Comparison of ENCODE assay signal across 10 mouse cellular contexts in the genomic region with DNA sequence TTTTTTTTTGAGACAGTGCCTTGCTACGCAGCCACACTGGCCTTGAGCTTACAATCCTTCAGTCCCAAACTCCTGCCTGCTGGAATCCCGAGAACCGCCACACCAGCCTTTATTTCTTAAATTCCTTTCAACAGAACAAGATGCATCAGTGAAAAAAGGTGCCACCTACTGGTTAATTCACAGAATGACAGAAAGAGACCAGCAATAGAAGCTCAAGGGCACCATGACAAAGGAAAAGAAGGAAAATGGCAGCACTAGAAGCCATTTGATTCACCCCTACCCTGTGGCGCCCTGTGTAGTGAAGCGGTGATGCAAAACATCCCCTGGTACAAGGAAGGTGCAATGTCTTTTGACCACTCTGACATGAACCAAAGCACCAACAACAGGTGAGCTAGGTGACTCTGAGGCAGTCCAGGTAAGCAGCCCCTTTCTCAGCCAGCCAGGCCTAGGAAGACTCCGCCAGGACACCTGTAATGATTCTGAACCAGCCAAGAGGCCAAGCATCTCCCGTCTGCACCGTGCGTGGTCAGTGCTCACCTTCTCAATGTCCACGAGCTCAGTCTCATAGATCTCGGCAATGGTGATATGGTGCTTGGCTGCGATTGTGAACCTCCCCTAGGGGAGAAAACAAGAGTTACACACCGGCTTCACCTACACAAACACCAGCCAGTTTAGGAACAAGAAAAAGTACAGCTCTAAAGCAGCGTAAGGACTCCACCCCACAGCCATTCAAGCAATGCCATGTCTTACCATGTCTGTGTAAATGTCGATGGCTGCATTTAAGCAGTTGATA. TPM values are rescaled to one million over a fixed set of nuclear protein-coding genes. Genes with fewer than 3 reads are reported as not detected.
DNase-seq lines count a peak whose midpoint lies in the region; ATAC-seq and TF ChIP-seq lines count a peak whose summit lies in the region.
"Had no signal": no experiment of that assay in that cellular context is flagged by ENCODE, and none has a peak within 500 bp of the region (broad histone marks: within the 10 kb centered on the region; RNA-seq: fewer than 3 reads in every experiment).

No protein-coding gene starts in this region.

- no peak overlapping the region for H3K4me3 ChIP-seq in G1E (ENCODE audit: low read depth, low read length)
- H3K4me3 ChIP-seq in forebrain, embryonic 15.5 days = no peak overlapping the region

- 0 out of 2 replicates have a peak, but pooled peaks have one; percentile 17 for TF ChIP-seq CTCF in G1E (IDR thresholded peaks at IDR 0.05; ENCODE audit: low read depth, low read length)

- H3K27ac ChIP-seq in forebrain, embryonic 15.5 days (replicated peaks) = no peak overlapping the region

- 72% methylated on average over 15 of the region's 15 CpGs for WGBS in forebrain, embryonic 15.5 days

- no peak overlapping the region for H3K4me2 ChIP-seq in forebrain, embryonic 15.5 days (replicated peaks)

- DNase-seq in kidney, adult 9 months = peak; percentile 60
- no peak for DNase-seq in kidney, postnatal 4 days
- DNase-seq in G1E (ENCODE audit: low spot score) = no peak
- DNase-seq in natural killer cell, adult 2 months (ENCODE audit: low spot score in 2 of 2) = no peak
- no peak for DNase-seq in right cerebral cortex, postnatal 36 days (ENCODE audit: low spot score in 2 of 2)
- no peak for DNase-seq in urinary bladder, adult 2 months (ENCODE audit: low spot score)

- no peaks in the 10 kb centered on the region for H3K36me3 ChIP-seq in G1E (replicated peaks)
- peaks cover 5% of the 10 kb centered on the region; the same call in 1 of the 2 replicates for H3K36me3 ChIP-seq in forebrain, embryonic 15.5 days

- no peaks in the 10 kb centered on the region for H3K4me1 ChIP-seq in G1E (ENCODE audit: insufficient read depth, low read depth, low read length)
- no peaks in the 10 kb centered on the region for H3K4me1 ChIP-seq in forebrain, embryonic 15.5 days

- no peak overlapping the region for H3K9ac ChIP-seq in forebrain, embryonic 15.5 days (replicated peaks)

- ATAC-seq in G1E (ENCODE audit: extremely low read depth, insufficient number of reproducible peaks, low FRiP score, poor library complexity, severe bottlenecking) = peak; percentile 58
- ATAC-seq in forebrain, embryonic 15.5 days (replicated peaks) = peak; percentile 36
- peak; percentile 86 for ATAC-seq in megakaryocyte-erythroid progenitor cell, adult 5-6 weeks (replicated peaks; ENCODE audit: low FRiP score, low TSS enrichment, poor library complexity, severe bottlenecking)

- H3K9me3 ChIP-seq in G1E (replicated peaks) = no peaks in the 10 kb centered on the region
- no peaks in the 10 kb centered on the region for H3K9me3 ChIP-seq in forebrain, embryonic 15.5 days

- 0 out of 2 replicates have a peak, but pooled peaks cover 3% of the 10 kb centered on the region for H3K27me3 ChIP-seq in G1E (ENCODE audit: insufficient read depth, low read length)
- H3K27me3 ChIP-seq in forebrain, embryonic 15.5 days = no peaks in the 10 kb centered on the region

RNA-seq across cellular contexts. Expression of a gene that starts 25.7 kb away (rescaled TPM):
- total RNA-seq in G1E (2014; fragmentation: Nextera tagmentation) (not detected in 2 replicates), G1E (2017) (0.16 TPM in 1 of 2 replicates, not detected in the other)
- polyA plus RNA-seq in G1E (2012) = not detected in 2 replicates
- polyA plus RNA-seq in forebrain, embryonic 15.5 days (2015; fragmentation: Nextera tagmentation; extraction: Ambion mirVana) = 37.3 and 38.0 TPM in 2 replicates
- total RNA-seq in megakaryocyte-erythroid progenitor cell, adult 5-6 weeks (2014; fragmentation: Nextera tagmentation) = 0.98 and 1.7 TPM in 2 replicates
- 0.23 TPM in 1 of 2 replicates, not detected in the other for total RNA-seq in megakaryocyte-erythroid progenitor cell, adult 5-6 weeks (2017)
- 3.5 and 4.0 TPM in 2 replicates for polyA plus RNA-seq in urinary bladder, adult 2 months (2012; rRNA removed)

RNA-seq across cellular contexts. Expression of a gene that starts 25.8 kb away (rescaled TPM):
- 20.9 and 28.4 TPM in 2 replicates for total RNA-seq in G1E (2014; fragmentation: Nextera tagmentation)
- total RNA-seq in G1E (2017) = 24.7 and 27.8 TPM in 2 replicates
- polyA plus RNA-seq in G1E (2012) = 12.0 and 18.8 TPM in 2 replicates
- polyA plus RNA-seq in forebrain, embryonic 15.5 days (2015; fragmentation: Nextera tagmentation; extraction: Ambion mirVana) = 20.7 and 21.2 TPM in 2 replicates
- total RNA-seq in megakaryocyte-erythroid progenitor cell, adult 5-6 weeks (2014; fragmentation: Nextera tagmentation) = 13.4 and 13.5 TPM in 2 replicates
- total RNA-seq in megakaryocyte-erythroid progenitor cell, adult 5-6 weeks (2017) = 13.5 and 14.1 TPM in 2 replicates
- 11.2 and 13.2 TPM in 2 replicates for polyA plus RNA-seq in urinary bladder, adult 2 months (2012; rRNA removed)

RNA-seq across cellular contexts. Expression of a gene that starts 34.2 kb away (rescaled TPM):
- total RNA-seq in G1E (2014; fragmentation: Nextera tagmentation) (22.5 and 43.9 TPM in 2 replicates), G1E (2017) (49.3 and 64.6 TPM in 2 replicates)
- polyA plus RNA-seq in G1E (2012) = 29.5 and 33.0 TPM in 2 replicates
- polyA plus RNA-seq in forebrain, embryonic 15.5 days (2015; fragmentation: Nextera tagmentation; extraction: Ambion mirVana) = 62.4 and 72.9 TPM in 2 replicates
- 52.4 and 72.0 TPM in 2 replicates for total RNA-seq in megakaryocyte-erythroid progenitor cell, adult 5-6 weeks (2014; fragmentation: Nextera tagmentation)
- total RNA-seq in megakaryocyte-erythroid progenitor cell, adult 5-6 weeks (2017) = 29.0 and 31.2 TPM in 2 replicates
- polyA plus RNA-seq in urinary bladder, adult 2 months (2012; rRNA removed) = 26.0 and 41.5 TPM in 2 replicates

RNA-seq across cellular contexts. Expression of a gene that starts 43.6 kb away (rescaled TPM):
- not detected in 2 replicates for total RNA-seq in G1E (2014; fragmentation: Nextera tagmentation)
- total RNA-seq in G1E (2017) = not detected in 2 replicates
- not detected in 2 replicates for polyA plus RNA-seq in G1E (2012)
- not detected in 2 replicates for polyA plus RNA-seq in forebrain, embryonic 15.5 days (2015; fragmentation: Nextera tagmentation; extraction: Ambion mirVana)
- not detected in 2 replicates for total RNA-seq in megakaryocyte-erythroid progenitor cell, adult 5-6 weeks (2014; fragmentation: Nextera tagmentation)
- not detected in 2 replicates for total RNA-seq in megakaryocyte-erythroid progenitor cell, adult 5-6 weeks (2017)
- polyA plus RNA-seq in urinary bladder, adult 2 months (2012; rRNA removed) = not detected in 2 replicates
- total RNA-seq: layer of hippocampus, postnatal 14 days had no signal
- polyA plus RNA-seq: stomach, embryonic 16.5 days had no signal

Comparison
In these comparisons a context has a peak if more than half of its experiments do, and no peak if none do; other contexts are left out.
1. ATAC-seq: peak in every context shown above with its lines; median percentile 86 in megakaryocyte-erythroid progenitor cell, adult 5-6 weeks; 58 in G1E; 36 in forebrain, embryonic 15.5 days.